Mouse (Mus musculus) left cerebral cortex, postnatal 14 days (tissue): ENCODE measurements at regions not wholly inside any gene's neighbourhood (a gene's known extent, or its start where the extent isn't known, plus 50 kb on each side); places are given as distances from the start of the nearest gene placed in this dataset.
A peak's percentile ranks its signal among the peaks of the same experiment; 100 is the strongest.

ENCODE experiments used
- DNase-seq, 2 experiments: peaks; one replicate each; pipeline ENCODE4 v3.0.0; 2021 to 2022; ENCODE audit warnings: low spot score in 2 of 2, mixed read lengths in 1 of 2
- intact Hi-C: fragments of 180-260 bp; cut with DNase I; formaldehyde crosslinking; loops from one replicate; pipeline ENCODE4 v1.15.1; 2025

DNA sequence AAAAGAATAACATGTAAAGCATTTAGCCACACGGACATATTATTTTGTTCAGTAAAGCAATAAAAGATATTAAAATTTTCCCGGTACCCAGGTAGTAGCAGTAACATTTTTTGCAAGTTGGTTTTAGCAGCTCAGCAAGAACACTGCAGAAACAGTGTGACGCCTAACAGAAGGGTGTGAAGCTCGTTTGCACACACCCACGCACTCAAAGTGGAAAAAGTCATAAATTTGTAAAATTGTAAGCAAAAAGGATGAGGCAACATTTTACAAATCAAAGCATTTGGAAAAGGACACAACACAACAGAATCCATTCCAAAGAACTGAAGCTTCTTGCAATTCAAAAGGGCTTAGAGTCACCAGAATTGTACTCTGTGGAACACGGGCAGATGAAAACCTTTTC is 1053.6 kb upstream of the Celf2 start:
- DNase-seq, result peak; percentile 56 to 78
- intact Hi-C loops, result no loop called here

DNA sequence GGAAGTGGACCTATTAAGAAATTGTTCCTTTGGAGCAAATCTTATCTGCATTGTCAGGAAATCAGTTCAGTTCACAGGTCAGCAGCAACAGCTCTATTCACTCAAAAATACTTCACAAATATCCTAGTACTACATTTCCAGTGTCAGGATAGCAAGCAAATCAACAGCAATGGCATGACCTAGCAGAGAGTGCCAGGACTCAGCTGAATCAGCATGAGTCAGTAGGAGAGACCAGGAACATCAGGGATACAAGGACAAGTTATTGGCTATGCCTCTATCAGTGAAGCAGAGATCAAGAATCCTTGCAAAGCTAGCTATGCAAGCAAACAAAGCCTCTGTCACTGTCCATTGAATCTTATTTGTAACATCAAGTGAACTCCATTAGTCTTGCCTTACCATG is 1036.8 kb upstream of the Celf2 start:
- intact Hi-C loops, result no loop called here
- DNase-seq, result no peak

DNA sequence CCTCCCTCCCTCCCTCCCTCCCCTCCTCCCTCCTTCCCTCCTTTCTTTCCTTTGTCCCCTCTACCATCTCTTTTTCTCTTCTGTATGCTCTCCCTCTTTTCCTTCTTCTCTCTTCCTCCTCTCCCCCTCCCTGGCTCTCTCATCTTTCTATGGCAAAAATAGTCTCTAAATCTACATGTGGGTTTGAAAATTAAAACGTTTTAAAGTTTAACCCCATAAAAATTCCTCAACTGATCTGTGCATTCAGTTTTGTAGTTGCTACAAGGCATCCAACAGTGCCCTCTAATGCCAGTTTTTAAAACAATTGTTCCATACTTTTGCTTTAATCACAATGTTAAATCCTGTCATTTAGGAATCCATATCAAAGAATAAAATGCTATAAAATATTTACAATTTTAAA is 1027.5 kb upstream of the Celf2 start:
- intact Hi-C loops, result loop anchor here (10.0 kb wide), 1 partner anchor 1142 kb away; no protein-coding TSS in a partner anchor
- DNase-seq, result peak; percentile 39 to 75

DNA sequence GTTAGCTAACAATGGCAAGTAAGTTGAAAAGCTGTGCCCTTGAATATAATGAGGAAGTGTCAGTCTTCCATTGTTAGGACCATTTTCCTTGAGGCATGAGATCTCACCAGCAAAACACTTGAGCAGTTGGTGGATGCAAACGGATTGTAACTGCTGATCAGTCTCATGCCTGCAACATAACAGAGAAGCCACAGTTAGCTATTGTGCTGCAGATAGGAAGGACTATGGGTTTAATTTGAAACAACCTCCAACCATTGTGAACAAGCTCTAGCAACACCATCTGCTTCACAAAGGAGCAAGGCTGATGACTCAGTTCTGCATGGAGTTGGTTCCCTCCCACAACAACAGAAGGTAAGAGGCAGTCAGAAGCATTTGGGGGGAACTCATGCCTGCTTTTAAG is 989.1 kb upstream of the Celf2 start:
- intact Hi-C loops, result no loop called here
- DNase-seq, result peak; percentile 33 to 59

DNA sequence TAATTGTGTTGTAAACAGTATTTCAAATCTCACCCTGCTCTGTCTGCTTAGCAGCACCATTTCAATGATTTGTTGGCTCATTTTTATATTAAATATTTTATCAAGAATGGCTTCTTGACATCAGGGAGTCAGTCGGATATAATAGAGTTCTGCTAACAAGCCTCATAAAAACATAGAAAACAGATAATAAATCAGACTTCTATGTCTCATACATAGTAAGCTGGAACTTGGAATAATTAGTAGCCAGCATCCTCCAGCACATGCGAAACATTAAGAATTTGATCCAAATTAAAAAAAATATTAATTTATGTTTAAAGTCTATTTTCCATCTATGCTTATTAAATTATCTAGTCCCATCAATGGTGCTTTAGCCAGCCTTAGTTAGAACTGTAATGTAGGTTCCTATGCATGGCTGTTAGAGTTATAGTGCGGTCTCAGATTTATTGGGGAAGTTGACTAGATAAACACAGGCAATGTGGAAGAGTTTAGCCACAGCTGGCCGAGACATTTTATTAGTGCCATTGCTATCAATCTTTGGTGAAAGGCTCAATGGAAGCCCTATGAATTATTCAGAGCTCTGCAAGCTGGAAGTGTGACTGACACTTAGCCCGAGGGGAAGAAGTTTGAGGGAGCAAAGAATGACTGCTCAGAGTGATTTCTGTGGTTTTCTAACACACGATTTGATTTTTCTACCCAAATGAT is 968.6 kb upstream of the Celf2 start:
- no peak for DNase-seq
- intact Hi-C loops, result no loop called here

DNA sequence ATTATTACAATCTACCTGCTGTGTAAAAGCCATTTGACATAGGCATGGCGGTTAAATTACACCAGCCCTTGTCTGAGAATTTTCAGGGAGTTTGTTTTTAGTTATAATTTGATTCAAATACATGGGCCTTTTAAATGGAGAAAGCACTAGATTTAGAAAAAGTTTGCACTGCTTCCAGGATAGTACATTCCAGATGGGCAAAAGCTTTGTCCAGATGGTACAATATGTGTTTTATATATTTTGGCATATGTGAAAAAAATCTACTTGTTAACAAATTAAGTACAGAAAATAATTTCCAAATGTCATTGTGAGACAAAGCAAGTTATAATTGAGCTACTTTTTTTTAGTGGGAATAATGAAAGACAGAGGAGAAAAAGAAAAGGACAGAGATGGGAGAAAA is 961.2 kb upstream of the Celf2 start:
- intact Hi-C loops, result no loop called here
- DNase-seq, result peak; percentile 34 to 40

DNA sequence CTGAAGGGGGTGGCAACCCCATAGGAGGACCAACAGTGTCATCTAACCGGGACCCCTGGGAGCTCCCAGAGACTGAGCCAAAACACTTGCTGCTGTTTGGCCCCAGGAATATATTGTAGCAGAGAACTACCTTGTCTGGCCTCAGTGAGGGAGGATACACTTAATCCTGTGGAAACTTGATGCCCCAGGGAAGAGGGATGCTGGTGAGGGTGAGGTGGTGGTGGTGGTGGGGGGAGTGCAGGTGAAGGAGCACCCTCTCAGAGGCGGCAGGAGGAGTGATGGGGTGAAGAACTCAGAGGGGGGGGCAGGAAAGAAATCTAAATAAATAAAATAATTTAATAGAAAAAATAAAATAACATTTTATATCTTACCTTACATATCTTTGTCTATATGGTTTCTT is 959.6 kb upstream of the Celf2 start:
- DNase-seq, result no peak
- intact Hi-C loops, result no loop called here

DNA sequence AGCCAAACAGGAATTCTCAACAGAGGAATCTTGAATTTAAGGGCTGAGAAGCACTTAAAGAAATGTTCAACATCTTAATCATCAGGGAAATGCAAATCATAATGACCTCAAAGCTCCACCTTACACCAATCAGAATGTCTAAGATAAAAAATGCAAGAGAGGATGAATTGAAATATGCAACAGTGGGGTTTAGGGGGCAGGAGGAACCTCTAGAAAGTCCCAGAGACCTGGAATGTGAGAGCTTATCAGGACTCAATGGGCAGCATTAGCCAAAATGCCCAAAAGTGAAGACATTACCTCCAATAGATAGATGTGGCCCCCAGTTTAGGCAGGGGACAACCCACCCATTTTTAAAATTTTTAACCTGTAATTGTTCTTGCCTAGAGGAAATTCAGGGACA is 959.0 kb upstream of the Celf2 start:
- intact Hi-C loops, result no loop called here
- no peak for DNase-seq

DNA sequence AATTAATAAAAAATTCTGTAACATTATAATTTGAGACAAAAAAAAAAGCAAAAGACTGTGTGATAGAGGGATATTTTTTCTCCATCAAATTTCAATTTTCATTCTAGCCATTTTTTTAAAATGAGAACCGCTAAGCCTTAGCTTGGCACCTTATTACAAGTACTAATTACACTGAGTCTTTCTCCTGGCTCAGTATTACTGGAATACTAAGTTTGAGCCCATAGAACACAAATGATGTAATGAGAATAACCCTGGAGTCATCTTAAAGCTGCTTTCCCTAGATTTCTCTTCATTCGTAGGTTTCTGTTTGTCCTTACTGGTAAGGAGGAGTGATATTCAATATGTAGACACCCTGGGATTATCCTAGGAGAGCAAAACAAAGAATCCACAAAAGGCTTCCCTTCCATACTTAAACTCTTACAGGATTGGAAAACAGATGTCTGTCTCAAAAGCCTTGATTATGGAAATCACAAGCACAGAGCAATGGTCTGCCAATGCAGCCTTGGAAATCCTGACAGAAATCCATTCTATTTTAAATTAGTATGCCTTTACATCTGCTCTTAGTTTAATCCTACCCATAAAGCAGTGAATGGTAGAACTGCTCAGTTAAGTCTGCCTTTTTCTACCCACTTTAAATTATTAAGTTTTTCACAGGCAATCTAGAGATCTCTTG is 958.3 kb upstream of the Celf2 start:
- intact Hi-C loops, result no loop called here
- peak in 1 of 2 experiments; percentile 28 for DNase-seq

DNA sequence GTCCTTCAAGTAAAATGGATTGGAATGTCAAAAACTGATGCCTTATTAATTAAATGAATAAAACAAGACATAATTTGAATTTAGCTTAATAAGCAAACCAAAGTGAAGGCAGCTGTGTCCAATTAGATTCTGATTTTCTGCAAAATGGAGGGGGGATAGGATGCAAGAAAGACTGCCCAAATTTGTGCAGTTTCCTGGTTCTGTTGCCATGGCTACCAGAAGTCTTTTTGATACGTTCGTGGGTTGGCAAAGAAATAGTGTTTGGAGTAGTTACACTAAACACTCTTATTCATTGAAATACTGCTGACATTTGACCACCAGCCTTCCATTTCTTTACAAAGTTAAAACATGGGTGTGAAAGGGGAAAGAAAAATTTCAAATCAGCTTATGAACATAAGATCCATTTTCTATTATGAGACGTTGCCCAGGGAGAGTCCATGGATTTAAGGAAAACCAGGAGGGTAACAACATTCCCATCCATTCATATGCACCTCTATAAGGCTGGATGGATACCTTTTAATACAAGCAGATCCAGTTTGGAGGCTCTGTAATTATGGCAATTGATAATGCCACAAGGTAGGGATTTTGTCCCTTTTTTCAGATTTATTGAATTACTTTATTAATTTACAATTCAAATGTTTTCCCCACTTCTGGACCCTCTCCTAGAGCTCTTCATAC is 943.3 kb upstream of the Celf2 start:
- intact Hi-C loops, result no loop called here
- peak; percentile 40 to 57 for DNase-seq

DNA sequence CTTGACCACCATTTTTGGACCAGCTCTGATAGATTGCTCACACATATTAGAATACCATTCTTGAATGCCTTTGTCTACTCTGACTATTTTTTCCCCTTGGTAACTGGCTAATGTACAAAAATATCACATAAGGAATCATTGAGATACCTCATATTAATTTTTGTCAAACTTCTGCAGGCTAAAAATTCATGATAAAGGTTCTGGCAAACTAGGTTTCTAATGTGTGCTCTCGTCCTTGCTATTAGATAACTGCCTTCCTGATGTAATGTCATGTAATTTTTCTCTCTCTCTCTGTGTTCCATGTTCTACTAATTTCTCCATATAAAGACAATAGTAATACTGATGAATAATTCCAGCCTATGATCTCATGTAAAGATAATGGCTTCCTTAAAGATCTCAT is 931.9 kb upstream of the Celf2 start:
- no peak for DNase-seq
- intact Hi-C loops, result no loop called here

DNA sequence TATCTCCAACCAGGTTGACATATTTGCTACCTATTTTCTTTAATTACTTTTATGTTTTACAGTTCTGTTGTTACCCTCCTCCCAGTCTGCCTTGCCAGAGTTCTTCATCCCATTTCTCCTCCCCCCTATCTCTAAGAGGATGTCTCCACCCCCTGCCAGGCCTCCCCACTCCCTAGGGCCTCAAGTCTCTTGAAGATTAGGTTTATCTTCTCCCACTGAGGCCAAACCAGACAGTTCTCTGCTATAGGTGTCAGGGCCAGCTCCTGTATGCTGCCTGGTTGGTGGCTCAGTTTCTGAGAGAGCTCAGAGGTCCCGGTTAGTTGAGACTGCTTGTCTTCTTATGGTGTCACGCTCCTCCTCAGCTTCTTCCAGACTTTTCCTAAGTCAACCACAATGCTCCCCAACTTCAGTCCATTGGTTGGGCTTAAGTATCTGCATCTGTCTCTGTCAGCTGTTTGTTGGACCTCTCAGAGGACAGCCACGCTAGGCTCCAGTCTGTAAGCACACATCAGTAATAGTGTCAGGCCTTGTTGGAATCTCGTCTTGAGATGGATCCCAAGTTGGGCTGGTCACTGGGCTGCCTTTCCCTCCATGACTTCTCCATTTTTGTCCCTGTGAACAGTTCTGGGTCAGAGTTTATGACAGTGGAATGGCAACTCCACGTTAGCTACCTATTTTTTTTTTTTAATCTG is 920.4 kb upstream of the Celf2 start:
- intact Hi-C loops, result no loop called here
- DNase-seq, result no peak

DNA sequence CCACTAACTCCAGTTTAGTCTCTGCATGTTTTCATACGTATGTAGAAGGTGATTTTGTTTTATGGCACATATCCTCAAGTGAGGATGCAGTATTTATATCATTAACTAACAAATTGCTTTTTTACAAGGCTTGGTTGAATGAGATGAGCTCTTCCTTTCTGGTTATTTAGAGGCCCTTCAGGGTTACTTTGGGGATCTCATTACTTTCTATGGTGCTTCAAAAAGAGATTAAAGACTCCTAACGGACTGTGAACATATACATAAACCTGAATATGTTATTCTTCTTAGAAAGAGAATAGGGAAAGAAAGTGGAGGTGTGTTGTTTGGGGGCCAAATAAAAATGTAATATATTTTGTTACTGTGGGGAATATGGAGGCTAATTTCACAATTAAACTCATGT is 918.8 kb upstream of the Celf2 start:
- intact Hi-C loops, result no loop called here
- no peak for DNase-seq

DNA sequence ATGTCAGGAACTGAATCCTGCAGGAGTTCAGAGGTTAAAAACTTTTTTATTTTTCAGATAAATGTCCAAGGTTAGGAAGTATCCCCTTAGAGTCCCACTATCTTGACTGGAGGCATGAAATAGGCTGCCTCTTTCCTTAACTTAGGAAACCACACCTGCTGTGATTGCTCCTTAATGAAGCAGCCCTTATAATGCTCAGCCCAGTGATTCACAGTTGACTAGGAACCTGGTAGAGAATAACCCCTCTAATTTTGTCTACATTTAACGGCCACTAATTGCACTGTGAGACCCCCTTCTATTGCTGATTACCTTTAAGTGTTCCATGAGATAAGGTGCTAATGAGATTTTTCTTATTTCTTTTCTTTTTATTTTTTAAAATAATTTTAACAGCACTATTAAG is 918.4 kb upstream of the Celf2 start:
- intact Hi-C loops, result no loop called here
- no peak for DNase-seq

DNA sequence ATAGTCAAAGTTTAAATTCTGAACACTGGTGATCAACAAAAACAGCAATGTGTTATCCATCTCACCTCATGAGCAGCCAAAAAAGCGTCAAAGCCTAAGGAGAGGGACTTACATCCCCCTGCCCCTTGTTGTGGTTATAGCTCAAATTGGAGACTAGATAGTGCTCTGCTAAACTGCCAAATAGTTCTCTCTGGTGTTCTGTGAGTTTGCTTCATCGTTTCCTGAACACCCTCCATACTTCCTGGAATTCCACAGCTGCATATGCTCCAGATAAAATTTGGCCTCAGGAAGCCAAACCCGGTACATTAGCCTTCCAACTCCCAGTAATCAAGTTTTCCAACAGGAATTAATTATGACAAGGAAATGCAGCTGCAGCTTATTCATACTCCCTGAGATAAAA is 906.6 kb upstream of the Celf2 start:
- intact Hi-C loops, result no loop called here
- no peak for DNase-seq

DNA sequence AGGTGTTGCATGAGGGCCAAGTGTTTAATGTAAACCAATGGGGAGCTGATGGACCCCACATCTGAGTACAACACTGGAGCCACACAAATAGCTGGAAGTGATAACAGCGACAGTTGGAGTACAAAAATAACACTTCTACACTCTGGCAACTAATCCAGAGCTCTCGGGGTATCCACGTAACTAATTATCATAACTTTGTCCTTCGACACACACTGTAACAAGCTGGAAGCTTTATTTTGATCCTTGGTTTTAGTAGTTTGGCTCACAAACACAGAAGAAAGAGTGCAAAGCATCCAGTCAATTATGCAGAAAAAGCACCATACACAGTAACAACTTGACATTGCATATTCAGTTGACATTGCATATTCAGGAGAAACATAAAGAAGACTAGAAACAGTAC is 884.8 kb upstream of the Celf2 start:
- DNase-seq, result no peak
- intact Hi-C loops, result loop anchor here (10.0 kb wide), 1 partner anchor 241 kb away; no protein-coding TSS in a partner anchor

DNA sequence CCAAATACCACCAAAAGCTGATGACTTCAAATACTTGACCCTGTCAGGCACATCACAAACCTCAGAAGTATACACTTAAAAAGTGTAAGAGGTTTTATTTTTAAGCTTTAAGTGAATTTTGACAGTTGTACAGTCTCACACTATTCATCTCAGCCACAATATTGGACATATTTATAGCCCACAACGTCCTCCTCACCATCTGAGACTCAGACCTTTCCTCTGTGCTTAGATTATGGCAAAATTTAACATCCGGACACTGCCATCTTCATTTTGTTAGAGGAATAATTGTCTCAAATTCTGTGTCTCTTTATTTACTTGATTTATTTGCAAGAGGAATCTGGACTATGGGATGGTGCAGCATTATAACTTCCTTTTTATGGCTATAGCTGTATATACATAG is 880.2 kb upstream of the Celf2 start:
- no peak for DNase-seq
- intact Hi-C loops, result no loop called here

DNA sequence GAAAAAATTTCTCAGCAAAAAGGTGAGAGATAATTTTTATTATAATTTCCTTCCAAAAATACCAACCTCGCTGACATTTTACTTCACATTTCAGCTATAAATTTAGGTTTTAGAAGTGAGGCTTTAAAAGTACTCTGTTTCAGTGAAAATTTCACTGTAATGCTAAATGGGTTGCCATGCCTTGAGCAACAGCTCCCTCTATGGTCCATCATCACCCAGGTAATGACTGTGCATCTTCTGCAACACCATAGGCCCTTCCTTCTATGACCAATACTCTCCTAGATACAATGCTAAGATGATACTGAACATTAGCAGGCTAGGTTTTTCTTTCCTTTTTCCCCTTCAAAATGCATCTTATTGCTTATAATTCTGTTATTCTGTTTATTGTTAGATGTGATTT is 870.9 kb upstream of the Celf2 start:
- DNase-seq, result peak; percentile 83 to 92
- intact Hi-C loops, result no loop called here

DNA sequence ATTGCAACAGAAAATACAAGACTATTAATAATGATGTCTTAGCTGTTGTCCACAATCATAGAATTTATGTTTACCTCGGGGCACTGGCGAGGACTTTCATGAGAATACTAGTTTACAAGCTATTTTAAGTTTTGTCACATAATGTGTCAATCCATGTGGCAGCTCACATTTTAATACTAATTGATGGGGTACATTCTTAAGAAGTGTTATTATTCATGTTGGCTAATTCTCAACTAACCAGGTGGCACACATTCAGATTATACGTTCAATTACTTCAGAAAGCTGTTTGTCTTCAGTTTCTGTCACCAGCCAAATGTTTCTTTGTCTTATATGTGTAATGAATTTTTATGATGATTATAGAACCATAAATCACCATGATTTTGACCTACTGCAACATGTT is 870.2 kb upstream of the Celf2 start:
- intact Hi-C loops, result no loop called here
- no peak for DNase-seq

DNA sequence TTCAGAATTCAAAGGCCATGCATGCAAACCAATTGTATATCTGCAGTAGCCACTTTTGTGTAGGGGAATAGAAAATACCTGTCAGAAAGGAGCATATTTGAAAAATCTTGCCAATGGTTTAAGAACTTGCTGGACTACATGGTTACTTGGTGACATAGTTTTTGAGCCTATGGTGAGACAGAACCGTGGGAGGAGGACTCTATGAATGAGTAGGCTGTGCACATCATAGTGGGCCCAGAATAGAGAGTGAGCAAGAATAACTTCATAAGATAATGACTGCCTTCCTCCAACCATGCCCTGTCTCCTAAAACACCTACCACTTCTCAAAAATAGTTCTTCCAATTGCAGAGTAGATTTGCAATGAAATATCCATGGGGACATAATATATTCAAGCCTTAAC is 838.5 kb upstream of the Celf2 start:
- no peak for DNase-seq
- intact Hi-C loops, result loop anchor here (10.0 kb wide), 1 partner anchor 323 kb away; no protein-coding TSS in a partner anchor
